Mouse (Mus musculus) ES-E14 (cell line): ENCODE results near the gene Grhl1.

Experiments
- CHD2 ChIP-seq: IDR thresholded peaks from 2 replicates; pipeline ENCODE4 v1.6.1; 2014; ENCODE audit warnings: mild to moderate bottlenecking, low read depth, low read length, inconsistent platforms
- HCFC1 ChIP-seq: IDR thresholded peaks from 2 replicates; pipeline ENCODE4 v1.6.1; 2012; ENCODE audit warnings: low read length, inconsistent platforms, borderline replicate concordance; ENCODE audit not compliant: insufficient read depth
- MAFK ChIP-seq: IDR thresholded peaks from 2 replicates; pipeline ENCODE4 v1.6.1; 2014; ENCODE audit warnings: mild to moderate bottlenecking, low read depth, low read length, inconsistent platforms; ENCODE audit not compliant: insufficient read depth

- TF ChIP-seq CHD2, result no peak
- TF ChIP-seq MAFK, result no peak
- no peak for TF ChIP-seq HCFC1
Measured at GRCm38 (mm10) chr12:24537965-24538364, 34.1 kb upstream of the Grhl1 start.
